Mouse (Mus musculus) cerebellum, postnatal 10 days (tissue): Measurements from ENCODE around the gene Sez6.
A peak's percentile ranks its signal among the peaks of the same experiment; 100 is the strongest.

Source experiments
- DNase-seq, 2 experiments: peaks; one replicate each; pipeline ENCODE4 v3.0.0; 2021; ENCODE audit warnings: mixed read lengths in 2 of 2

Sez6 gene

DNA sequence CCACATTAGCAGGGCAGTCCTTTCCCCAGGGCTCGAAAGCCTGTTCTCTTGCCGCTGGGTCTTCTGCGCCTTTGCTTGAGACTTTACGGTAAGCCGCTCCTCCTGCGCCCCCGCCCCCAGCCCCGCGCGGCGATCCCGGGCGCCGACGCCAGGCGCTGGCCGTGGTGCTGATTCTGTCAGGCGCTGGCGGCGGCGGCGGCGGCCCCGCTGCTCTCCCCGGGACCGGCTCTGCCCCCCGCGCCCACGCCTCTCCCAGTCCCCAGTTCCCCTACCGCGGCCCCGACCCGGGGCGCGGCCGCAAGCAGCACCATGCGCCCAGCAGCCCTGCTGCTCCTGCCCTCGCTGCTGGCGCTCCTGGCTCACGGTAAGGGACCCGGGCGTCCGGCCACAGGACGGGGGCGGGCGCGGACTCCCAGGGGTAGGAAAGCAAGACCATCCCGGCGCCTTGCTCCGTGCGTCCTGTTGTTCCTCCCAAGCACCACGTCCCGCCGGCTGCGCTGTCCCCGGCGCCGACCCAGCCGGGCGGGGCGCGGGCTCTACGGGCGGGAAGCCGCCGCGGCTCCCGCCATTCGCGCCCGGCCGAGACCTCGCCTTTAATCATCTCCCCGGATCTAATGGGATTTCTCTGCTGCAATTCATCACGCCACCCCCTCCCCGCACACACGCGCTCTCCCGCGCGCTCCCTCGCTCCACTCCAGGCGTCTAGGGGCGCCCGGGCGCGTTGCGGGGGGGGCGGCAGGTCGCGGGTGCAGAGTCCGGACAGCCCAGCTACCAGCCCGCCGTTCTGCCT lies at the start of gene Sez6:
Gene Sez6 (plus strand): TSS at position 50 of the 790 bp plus-strand sequence.
- DNase-seq = peak; percentile 93 to 95

DNA sequence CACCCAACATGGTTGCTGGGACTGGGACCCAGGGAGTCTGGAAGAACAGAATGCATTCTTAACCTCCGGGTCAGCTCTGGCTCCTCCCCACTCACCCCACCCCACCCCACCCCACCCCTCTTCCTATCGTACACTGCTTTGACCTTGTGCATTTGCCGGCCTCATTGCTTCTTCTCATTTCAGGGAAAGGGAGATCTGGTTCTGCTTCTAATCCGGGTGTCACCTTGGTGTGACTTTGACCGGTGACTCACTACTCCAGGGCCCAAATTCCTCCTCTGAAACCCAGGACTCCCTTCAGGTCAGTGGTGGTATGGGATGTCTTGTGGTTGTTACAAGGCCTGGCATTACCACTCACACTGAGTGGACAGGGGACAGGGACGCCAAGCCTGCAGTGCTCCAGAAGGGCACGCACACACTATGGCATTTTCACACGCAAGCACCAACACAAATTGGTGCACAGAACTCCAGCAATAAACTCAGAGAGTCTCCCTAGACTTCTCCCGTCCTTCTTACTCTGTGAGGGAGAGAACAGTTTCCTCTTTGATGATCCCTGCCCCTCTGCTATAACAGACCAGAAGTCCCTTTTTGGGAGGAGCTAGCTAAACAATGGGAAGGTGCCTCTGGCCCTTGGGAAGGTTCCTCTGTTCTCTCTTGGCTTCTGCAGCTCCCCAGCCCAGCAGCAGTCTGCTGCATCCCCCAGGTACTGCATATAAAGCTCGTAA lies 45.9 kb upstream of the Sez6 start:
- DNase-seq = no peak

DNA sequence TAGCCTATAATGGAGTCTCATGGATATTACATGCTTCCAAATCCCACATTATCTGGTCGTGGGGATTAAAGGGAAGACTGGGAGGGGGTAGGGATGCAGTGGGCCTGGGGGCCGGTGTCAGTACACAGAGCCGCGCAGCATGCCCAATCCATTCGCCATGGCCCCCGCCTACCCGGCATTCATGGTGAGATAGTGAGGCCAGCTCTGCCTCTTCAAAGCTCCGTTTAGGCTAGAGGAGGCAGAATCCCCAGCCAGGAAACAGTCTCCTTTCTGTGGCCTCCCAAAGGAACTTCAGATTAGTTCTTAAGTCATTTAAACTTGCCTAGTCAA lies 45.4 kb upstream of the Sez6 start:
- no peak for DNase-seq

DNA sequence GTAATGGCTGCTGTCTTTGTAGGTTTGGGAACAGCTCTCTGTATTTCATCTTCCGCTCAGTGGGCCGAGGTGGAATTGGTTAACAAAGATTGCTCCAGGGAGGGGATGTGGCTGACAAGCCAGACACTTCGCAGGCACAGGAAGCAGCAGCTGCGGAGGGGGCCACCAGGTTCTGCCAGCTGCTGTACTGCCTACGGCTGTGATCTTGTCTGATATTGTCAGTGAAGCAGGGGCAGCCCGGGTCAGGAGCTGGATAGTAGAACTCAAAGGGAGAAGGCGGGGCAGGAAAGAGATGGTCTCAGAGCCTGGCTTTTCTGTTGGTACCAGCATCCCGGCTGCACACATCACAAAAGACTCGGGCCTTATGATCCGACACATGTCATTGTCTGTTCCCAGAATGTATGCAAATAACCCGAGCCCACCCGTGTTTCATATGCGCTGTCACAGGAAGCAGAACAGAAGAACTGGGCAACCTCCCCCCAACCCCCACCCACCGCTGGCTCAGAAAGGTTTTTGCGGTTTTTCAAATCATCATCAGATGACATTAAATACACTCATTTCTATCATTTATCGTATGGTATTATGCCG lies 43.1 kb upstream of the Sez6 start:
- peak; percentile 51 to 66 for DNase-seq

DNA sequence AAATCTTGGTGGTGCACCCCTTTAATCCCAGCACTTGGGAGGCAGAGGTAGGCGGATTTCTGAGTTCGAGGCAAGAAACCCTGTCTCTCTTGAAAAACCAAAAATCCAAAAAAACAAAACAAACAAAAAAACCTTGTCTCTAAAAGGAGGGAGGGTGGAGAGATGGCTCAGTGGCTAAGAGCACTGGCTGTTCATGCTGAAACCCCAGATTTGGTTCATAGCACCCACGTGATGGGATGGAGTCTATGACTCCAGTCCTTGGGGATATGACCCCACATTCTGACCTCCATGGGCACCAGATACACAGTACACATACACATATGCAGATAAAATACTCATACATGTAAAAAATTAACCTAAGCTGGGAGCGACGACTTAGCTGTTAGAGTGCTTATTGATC lies 41.8 kb upstream of the Sez6 start:
- DNase-seq = no peak

DNA sequence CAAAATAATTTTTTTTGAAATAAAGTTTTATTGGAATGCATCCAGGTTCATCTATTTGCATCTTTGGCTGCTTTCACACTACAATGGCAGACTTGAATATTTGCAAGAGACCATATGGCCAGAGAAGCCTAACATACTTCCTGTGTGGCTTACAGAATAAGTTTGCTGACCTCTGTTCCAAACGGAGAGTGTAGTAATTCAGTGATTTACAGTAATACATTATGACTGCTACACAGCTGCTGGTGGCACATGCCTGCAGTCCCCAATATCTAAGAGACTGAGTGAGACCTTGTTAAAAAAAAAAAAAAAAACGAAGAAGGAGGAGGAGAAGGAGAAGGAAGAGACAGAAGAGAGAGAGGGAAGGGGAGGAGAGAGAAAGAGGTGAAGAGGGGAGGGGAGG lies 41.1 kb upstream of the Sez6 start:
- DNase-seq = no peak

DNA sequence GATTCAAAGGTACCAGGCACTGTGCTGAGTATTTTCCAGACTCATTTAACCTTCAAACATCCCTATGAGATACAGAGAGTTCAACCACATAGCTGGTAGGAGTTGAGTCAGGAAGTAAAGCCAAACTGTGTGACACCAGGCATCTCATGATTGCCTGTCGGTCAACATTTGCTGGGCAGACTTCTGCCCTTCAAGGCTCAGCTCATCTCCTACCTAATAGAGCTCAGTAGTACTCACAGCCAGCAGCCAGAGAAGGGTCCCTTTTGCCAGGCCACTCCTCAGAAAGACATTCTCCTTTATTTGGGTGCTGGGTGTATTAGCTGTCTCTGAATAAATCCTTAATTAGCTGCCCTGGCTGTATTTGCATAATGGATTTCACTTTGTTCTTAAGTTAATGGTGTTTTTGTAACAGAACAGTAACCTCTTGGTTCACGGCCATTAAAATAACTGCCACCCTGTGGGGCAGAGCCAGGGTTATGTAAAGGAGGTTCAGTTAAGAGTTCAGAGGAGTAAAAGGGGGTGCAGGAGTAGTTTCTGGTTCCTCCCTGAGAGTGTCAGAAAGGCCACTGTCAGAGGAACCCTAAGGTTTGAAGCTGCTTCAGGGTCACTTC lies 39.8 kb upstream of the Sez6 start:
- no peak for DNase-seq

DNA sequence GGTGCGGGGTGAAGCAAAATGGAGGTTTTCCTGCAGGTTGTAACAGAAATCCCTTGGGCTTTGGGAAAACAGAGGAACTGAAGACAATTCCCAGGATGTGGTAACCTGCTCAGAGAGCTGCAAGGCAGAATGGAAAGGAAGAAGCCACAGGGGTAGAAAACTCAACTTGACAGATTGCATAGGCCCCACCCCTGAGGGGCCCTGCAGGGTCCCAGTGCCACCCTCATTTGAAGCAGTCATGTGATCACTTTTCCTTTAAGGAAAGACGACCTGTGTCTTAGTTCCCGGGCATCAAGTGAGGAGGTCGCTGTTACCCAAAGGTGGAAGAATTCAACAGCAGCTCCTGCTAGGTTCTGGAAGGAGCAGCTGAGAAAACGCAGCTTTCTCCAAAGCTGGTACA lies 37.7 kb upstream of the Sez6 start:
- no peak for DNase-seq

DNA sequence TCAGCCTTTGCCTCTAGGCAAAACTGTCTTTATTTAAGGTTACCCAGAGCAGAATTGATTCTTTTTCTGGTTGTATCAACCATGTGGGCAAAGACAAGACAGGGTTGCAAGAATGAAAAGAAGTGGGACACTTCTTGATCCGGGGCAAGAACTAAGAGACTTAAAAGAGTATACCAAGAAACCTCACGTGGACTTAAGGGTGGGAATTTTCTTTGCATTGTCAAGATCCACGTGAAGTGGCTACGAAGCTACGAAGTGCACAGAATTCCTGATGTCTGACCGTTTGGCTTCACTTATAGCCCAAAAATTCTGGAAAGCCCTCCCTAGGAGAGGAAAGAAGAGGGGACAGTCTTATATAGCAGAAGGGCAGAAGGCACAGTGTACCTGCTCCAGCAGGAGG lies 37.3 kb upstream of the Sez6 start:
- no peak for DNase-seq

DNA sequence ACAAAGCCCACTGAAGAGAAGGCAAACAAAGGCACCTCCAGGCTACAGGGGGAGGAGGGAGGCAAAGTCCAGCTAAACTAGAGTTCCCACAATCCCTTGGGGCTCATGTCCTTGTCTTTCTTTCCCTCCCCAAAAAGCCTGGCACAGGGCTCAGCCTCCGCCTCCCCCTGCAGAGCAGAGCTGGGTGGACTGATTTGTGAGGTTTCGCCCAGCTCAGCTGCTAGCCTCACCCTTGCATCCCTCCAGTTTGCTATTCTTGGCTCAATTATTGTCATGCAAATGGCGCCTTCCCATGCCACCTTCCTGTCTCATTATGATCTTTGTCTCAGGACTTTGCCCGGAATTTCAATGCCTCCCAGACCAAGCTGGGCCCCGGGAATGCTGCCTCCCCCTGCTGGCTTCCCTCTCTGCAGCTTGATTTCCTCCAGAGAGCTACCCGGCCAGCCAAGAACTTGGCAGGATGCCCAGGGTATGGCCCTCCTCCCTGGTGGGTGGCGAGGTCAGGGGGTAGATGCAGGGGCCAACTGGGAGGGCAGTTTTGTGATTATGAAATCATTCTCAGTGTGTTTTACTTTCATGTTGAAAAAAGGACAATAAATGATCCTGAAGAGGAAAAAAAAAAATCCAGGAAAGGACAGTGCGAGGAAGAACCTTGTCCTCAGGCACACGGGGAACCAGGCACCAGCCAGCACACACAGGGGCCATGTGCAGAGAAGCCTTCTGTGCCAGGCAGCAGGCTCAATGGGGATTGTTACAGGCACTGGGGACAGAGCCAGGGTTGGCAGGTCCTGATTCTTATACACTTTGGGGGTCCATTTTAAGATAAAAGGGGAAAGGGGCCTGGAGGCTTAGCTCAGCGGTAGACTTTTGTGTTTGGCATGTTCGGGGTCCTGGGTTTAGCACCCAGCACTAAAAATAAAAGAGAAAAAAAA lies 36.5 kb upstream of the Sez6 start, which contains the start of gene Pipox:
Gene Pipox (minus strand): TSS at position 310 of the 932 bp plus-strand sequence.
- peak; percentile 89 to 93 for DNase-seq

DNA sequence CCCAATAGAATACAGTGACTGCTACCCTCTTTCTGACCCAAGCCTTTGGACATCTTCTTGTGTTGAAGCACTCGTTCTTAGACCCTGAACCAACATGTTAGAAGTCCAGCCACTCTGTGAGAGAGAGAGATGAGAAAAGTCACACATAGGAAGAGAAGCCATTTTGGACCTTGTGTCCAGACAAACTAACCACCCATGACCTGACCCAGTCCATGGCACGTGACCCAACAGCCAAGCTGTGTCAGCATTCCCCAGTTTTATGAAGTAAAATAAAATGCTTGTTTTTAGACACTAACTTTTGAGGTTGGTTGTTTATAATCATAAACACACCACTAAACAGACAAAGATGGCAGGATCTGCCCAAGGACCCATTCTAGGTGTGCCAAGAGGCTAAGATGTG lies 35.6 kb upstream of the Sez6 start:
- DNase-seq = no peak

DNA sequence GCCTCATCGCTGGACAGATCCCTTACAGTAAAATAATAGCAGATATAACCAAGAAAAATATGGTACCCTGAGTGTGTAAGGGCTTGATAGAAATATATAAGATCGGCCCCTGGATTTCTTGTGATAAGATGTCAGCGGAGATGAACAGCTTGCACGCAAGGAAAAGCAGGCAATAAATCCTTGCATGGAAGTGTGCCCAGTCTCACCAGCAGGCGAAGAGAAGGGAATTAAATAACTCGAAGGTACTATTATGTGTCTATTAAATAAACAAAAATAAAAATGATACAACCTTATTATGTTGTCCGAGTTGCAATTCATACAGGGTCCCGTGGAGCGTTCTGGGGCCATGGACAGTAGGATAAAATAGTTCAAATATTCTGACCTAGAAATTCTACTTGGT lies 34.6 kb upstream of the Sez6 start:
- DNase-seq = peak; percentile 74 to 78

DNA sequence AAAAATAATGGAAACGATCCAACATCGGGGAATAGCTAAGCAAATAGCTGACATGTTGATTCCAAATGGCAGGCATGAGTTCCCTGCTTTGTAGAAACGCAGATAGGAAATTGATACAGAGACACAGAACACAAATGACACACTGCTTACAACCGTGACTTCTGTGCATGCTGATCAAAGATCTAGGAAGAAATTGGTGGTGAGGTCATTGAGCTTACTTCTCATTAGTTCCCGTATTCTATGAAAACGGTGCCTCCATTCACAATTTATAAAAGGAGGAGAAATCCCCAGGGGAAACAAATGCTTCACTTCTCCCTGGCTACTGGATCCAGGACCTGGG lies 34.1 kb upstream of the Sez6 start:
- no peak for DNase-seq

DNA sequence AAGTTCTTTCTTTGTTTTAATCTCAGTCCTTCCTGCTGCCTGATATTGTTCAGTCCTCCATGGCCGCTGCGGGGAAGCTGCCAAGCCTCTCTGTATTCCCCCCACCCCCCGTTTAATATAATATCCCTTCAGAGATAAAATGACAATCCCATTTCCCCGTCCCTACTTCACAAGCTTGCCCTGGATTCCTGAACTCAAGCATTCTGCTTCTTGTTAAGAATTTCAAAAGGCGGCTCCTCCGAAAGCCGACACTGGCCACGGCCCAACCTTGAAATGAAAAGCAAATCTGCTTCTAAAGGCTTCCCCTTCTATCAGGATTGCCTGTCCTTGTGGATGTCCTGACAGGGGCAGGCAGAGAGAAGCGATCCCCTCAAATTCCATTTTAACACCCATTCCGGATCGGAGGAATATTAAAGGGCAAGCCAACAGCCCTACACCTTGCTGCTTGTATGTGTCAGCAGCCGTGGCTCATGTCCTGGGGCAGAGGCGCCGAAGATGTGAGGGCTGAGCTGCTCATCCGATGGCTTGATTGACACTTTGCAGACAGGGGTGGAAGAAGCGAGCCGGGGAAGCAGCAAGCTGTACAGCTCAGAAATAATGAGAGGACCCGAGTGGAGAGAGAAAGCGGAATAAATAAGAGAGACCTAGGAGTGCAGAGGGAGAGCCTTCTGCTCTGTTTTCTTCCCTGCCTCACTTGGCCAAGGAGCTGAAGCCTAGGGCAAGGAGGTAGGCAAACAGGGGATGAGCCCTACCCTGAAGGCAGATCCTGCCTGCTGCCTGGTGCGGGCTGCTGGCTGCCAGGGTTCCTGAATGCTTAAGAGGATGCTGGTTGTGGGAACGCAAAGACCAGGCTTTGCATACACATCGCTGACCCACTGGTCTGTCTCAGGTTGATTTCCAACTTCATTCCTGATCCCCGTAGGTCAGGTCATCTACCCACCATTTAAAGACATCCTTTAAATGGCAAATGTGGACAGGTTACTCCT lies 33.5 kb upstream of the Sez6 start:
- DNase-seq = peak; percentile 56 to 71

DNA sequence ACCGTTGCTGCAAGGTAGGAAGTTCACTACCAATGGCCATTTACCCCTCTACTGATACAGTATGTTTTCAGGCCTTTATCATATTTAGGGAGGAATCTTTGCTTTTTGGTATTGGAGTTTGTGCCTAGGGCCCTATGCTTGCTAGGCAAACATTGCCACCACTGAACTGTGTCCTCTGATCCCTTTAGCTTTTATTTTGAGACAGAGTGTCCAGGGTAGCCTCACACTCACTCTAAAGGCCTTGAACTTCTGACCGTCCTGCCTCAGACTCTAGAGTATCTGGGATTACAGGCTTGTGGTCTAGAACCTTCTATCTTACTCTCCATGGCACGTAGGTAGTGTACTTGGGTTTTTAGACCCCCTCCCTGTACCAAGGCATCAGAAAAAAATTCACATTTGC lies 30.4 kb upstream of the Sez6 start:
- no peak for DNase-seq

DNA sequence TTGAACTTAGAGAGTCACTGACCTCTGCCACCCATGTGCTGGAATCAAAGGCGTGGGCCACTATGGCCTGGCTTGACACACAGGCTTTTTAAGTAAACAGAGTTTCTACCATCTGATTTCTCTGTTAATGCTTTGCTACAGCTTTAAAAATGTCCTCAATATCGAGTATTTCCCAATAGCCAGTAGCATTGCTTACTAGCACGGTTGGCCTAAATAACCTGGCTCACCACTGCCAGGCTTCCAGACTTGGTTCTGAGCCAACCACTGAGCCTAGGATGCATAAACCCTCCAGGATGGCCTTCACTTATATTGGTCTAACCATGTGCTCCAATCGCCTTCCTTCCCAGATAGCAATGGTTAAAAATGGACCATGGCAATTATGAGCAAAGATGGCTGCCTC lies 29.9 kb upstream of the Sez6 start:
- DNase-seq = peak in 1 of 2 experiments; percentile 52

DNA sequence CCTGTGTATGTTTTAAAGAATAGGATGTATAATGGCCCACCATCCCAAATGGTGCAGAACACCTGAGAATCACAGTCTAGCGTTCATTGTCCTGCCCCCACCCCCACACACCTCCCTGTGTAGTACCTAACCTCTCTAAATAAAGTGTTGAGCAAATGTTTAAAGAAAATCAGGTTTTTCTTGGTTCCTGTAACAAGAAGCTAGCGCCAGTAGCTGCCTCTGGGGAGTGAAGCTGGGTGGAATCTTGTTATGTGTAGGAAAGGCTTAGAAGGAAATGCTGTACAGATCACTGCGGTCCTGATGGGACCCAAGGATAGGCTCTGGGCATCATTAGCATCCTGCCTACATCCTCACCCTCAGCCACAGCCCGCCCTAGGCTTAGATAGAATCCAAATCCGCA lies 29.2 kb upstream of the Sez6 start:
- peak in 1 of 2 experiments; percentile 18 for DNase-seq

DNA sequence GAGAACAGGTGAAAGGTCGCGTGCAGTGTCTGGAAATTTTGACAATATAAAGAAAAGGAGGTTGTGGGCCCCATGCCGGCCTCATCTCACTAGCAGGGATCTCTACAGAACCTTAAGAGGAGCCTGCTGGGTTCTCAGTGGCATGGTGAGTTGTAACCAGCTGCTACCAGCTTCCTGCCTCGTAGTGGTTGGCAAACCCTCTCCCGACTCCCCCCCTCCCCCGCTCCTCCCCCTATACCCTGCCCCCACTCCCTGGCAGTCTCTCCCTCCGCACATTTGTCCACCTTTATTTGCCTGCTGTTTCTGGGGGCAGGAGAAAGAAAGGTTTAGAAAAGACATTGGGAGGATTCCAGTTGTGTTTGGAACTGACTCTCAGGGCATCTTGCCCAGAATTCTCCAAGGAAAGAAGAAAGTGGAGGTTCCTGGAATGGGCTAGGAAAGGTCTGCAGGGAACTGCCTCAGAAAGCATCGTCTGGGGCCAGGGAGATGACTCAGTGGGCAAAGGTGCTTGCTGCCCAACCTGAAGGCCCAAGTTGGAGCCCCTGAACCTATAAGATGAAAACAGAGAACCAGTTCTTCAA lies 28.7 kb upstream of the Sez6 start:
- peak; percentile 71 to 79 for DNase-seq

DNA sequence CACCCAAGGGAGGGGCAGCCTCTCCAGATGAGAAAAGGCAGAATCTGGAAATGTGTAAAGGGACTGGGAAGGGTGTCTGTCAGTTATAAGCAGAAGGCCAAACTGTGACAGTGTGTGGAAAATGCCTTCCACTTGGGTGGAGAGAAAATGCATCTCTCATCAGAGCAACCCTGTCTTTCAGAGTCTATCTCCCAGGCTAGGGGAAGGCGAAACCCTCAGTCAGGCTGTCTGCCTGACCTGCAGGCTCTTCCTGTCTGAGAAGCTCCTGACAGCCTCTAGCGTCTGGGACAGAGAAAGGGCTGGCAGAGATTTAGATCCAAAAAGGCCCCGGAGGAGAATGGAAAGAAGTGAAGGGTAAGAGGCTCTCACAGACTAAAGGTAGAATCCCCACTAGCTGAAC lies 26.8 kb upstream of the Sez6 start:
- DNase-seq = peak; percentile 51 to 66

DNA sequence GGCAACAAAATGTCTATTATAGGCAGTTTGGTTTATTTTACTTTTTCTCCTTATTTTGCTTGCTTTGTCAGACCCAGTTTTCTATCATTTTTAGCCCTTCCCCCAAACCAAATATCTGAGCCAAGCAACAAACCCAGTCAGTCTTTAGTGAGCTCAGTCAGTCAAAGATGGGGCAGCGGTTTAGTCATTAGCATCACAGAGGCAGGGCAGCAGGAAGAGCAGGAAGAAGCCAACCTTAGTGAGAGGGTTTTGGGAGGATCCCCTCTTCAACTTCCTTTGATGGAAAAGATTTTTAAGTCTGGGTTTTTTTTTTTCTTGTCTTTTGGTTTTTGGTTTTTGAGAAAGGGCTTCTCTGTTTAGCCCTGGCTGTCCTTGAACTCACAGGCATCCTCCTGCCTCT lies 25.9 kb upstream of the Sez6 start:
- no peak for DNase-seq
